Mouse (Mus musculus) liver, adult 2 months (tissue): Measurements from ENCODE around the gene Bri3bp.

Experiments
- CTCF ChIP-seq: fragments of 200-500 bp; IDR thresholded peaks from 2 replicates; pipeline ENCODE4 v1.5.1; 2011; ENCODE audit warnings: low read depth, low read length, control low read depth
- POLR2A ChIP-seq: fragments of 200-500 bp; IDR thresholded peaks from 2 replicates; pipeline ENCODE4 v1.6.1; 2011; ENCODE audit warnings: low read length, control low read depth; ENCODE audit not compliant: insufficient read depth; ENCODE audit errors: extremely low read depth

- TF ChIP-seq CTCF: peak; percentile 33; the same call in 1 of the 2 replicates
- no peak for TF ChIP-seq POLR2A
These were observed 46.7 kb downstream of the Bri3bp start for GRCm38 (mm10) chr5:125488116-125488455.
